Mouse (Mus musculus) stomach, embryonic 15.5 days (tissue): ENCODE data around the gene Abcg5. TPM values are rescaled to one million over a fixed set of nuclear protein-coding genes. Genes with fewer than 3 reads are reported as not detected.
A peak's percentile ranks its signal among the peaks of the same experiment; 100 is the strongest.

Experiments
- ATAC-seq: fragments of 200-750 bp; cut with Nextera tagmentation; 2 replicates; pipeline ENCODE4 v1.8.0; 2017; ENCODE audit warnings: low read depth, moderate number of reproducible peaks, moderate TSS enrichment; ENCODE audit not compliant: insufficient read depth, low FRiP score
- H3K27ac ChIP-seq: fragments of 300-500 bp; sonication (generic); 2 replicates; pipeline ENCODE4 v1.5.1; 2015; ENCODE audit warnings: mild to moderate bottlenecking, inconsistent platforms
- H3K27me3 ChIP-seq: fragments of 300-500 bp; sonication (generic); replicated peaks from 2 replicates; pipeline ENCODE4 v1.6.1; 2015; ENCODE audit warnings: inconsistent platforms
- H3K36me3 ChIP-seq: fragments of 300-500 bp; sonication (generic); 2 replicates; pipeline ENCODE4 v1.6.1; 2015; ENCODE audit warnings: inconsistent platforms
- H3K4me1 ChIP-seq: fragments of 300-500 bp; sonication (generic); 2 replicates; pipeline ENCODE4 v1.6.1; 2015; ENCODE audit warnings: inconsistent platforms
- H3K4me2 ChIP-seq: fragments of 300-500 bp; sonication (generic); 2 replicates; pipeline ENCODE4 v1.6.1; 2015; ENCODE audit warnings: mild to moderate bottlenecking, inconsistent platforms
- H3K4me3 ChIP-seq: fragments of 300-500 bp; sonication (generic); replicated peaks from 2 replicates; pipeline ENCODE4 v1.5.1; 2015; ENCODE audit warnings: inconsistent platforms
- H3K9ac ChIP-seq: fragments of 300-500 bp; sonication (generic); 2 replicates; pipeline ENCODE4 v1.6.1; 2015; ENCODE audit warnings: inconsistent platforms
- H3K9me3 ChIP-seq: fragments of 300-500 bp; sonication (generic); 2 replicates; pipeline ENCODE4 v1.6.1; 2016; ENCODE audit warnings: inconsistent platforms
- WGBS: fragments of 180-500 bp; shearing (Covaris S2); methylation state at CpG from one replicate; pipeline ENCODE4 v1.1.7; 2015; 5-methylcytosine and 5-hydroxymethylcytosine counted together
- polyA plus RNA-seq: library from polyadenylated mRNA; unstranded; fragments of >200 nt; fragmentation: Nextera tagmentation; extraction: Ambion mirVana; gene quantifications from 2 replicates; pipeline ENCODE4 v1.2.1, GENCODE M21; 2015

Abcg5 gene
- polyA plus RNA-seq, 1 experiment from 2014 or later = 0.90 TPM

GRCm38 (mm10) chr17:84621209-84621608 is 61.6 kb downstream of the Abcg5 start:
- no peak overlapping the region for H3K4me3 ChIP-seq
- H3K4me2 ChIP-seq = no peak overlapping the region
- no peaks in the 10 kb centered on the region for H3K27me3 ChIP-seq
- H3K27ac ChIP-seq = no peak overlapping the region
- ATAC-seq = no peak
- H3K9me3 ChIP-seq = no peaks in the 10 kb centered on the region
- H3K4me1 ChIP-seq = no peaks in the 10 kb centered on the region; the same call in 1 of the 2 replicates
- 86% methylated on average over 6 of the region's 6 CpGs for WGBS
- H3K36me3 ChIP-seq = no peaks in the 10 kb centered on the region
- no peak overlapping the region for H3K9ac ChIP-seq

- Histone ChIP-seq H3K4me1 (no peaks in the 10 kb centered on the region; the same call in 1 of the 2 replicates), H3K4me2 (no peak overlapping the region), H3K27ac (peak overlapping the region; percentile 77; the same call in 1 of the 2 replicates), H3K27me3 (no peaks in the 10 kb centered on the region), H3K9ac (no peak overlapping the region), H3K4me3 (no peak overlapping the region), H3K9me3 (no peaks in the 10 kb centered on the region), H3K36me3 (no peaks in the 10 kb centered on the region)
- 88% methylated on average over 6 of the region's 6 CpGs for WGBS
- ATAC-seq = no peak
These were observed 62.2 kb downstream of the Abcg5 start for GRCm38 (mm10) chr17:84620610-84621009.

- Histone ChIP-seq H3K27ac (peak overlapping the region; percentile 77), H3K4me2 (no peak overlapping the region), H3K27me3 (no peaks in the 10 kb centered on the region), H3K4me3 (no peak overlapping the region), H3K9me3 (no peaks in the 10 kb centered on the region), H3K36me3 (no peaks in the 10 kb centered on the region), H3K9ac (no peak overlapping the region), H3K4me1 (no peaks in the 10 kb centered on the region; the same call in 1 of the 2 replicates)
- ATAC-seq = no peak; the same call in 1 of the 2 replicates
- 44% methylated on average over 3 of the region's 3 CpGs for WGBS
These were observed 62.7 kb downstream of the Abcg5 start for GRCm38 (mm10) chr17:84620076-84620475.

GRCm38 (mm10) chr17:84619112-84619511 is 63.7 kb downstream of the Abcg5 start:
- WGBS = 80% methylated on average over 7 of the region's 7 CpGs
- Histone ChIP-seq H3K9me3 (no peaks in the 10 kb centered on the region), H3K36me3 (peaks cover 3% of the 10 kb centered on the region; the same call in 1 of the 2 replicates), H3K27ac (peak overlapping the region; percentile 77; the same call in 1 of the 2 replicates), H3K9ac (no peak overlapping the region), H3K4me3 (no peak overlapping the region), H3K27me3 (no peaks in the 10 kb centered on the region), H3K4me2 (no peak overlapping the region), H3K4me1 (no peaks in the 10 kb centered on the region; the same call in 1 of the 2 replicates)
- no peak for ATAC-seq

GRCm38 (mm10) chr17:84617953-84618352 is 64.9 kb downstream of the Abcg5 start:
- H3K27ac ChIP-seq = no peak overlapping the region
- WGBS = 95% methylated on average over 6 of the region's 6 CpGs
- H3K4me3 ChIP-seq = no peak overlapping the region
- no peak overlapping the region for H3K4me2 ChIP-seq
- no peaks in the 10 kb centered on the region; the same call in 1 of the 2 replicates for H3K4me1 ChIP-seq
- H3K9me3 ChIP-seq = 0 out of 2 replicates have a peak, but pooled peaks cover 3% of the 10 kb centered on the region
- no peak overlapping the region for H3K9ac ChIP-seq
- H3K36me3 ChIP-seq = peaks cover 12% of the 10 kb centered on the region
- ATAC-seq = no peak
- no peaks in the 10 kb centered on the region for H3K27me3 ChIP-seq

GRCm38 (mm10) chr17:84616526-84617074 is 66.2 kb downstream of the Abcg5 start:
- Histone ChIP-seq H3K27ac (no peak overlapping the region), H3K27me3 (no peaks in the 10 kb centered on the region), H3K4me3 (no peak overlapping the region), H3K36me3 (peaks cover 12% of the 10 kb centered on the region), H3K4me1 (no peaks in the 10 kb centered on the region; the same call in 1 of the 2 replicates), H3K9me3 (0 out of 2 replicates have a peak, but pooled peaks cover 3% of the 10 kb centered on the region), H3K9ac (no peak overlapping the region), H3K4me2 (no peak overlapping the region)
- ATAC-seq = no peak
- 78% methylated on average over 6 of the region's 6 CpGs for whole genome bisulfite sequencing

- no peak overlapping the region for H3K4me3 ChIP-seq
- no peak overlapping the region for H3K9ac ChIP-seq
- 0 out of 2 replicates have a peak, but pooled peaks cover 3% of the 10 kb centered on the region for H3K9me3 ChIP-seq
- H3K27ac ChIP-seq = no peak overlapping the region
- 80% methylated on average over 11 of the region's 11 CpGs for WGBS
- no peak overlapping the region for H3K4me2 ChIP-seq
- no peak for ATAC-seq
- H3K36me3 ChIP-seq = peaks cover 12% of the 10 kb centered on the region
- H3K4me1 ChIP-seq = no peaks in the 10 kb centered on the region; the same call in 1 of the 2 replicates
- H3K27me3 ChIP-seq = no peaks in the 10 kb centered on the region
These were observed 67.0 kb downstream of the Abcg5 start for GRCm38 (mm10) chr17:84615811-84616210.

GRCm38 (mm10) chr17:84611971-84612370 is 70.8 kb downstream of the Abcg5 start:
- H3K4me3 ChIP-seq = no peak overlapping the region
- H3K27ac ChIP-seq = no peak overlapping the region
- H3K27me3 ChIP-seq = no peaks in the 10 kb centered on the region
- no peak overlapping the region for H3K9ac ChIP-seq
- H3K36me3 ChIP-seq = peaks cover 16% of the 10 kb centered on the region
- 0 out of 2 replicates have a peak, but pooled peaks cover 3% of the 10 kb centered on the region for H3K9me3 ChIP-seq
- ATAC-seq = no peak
- H3K4me2 ChIP-seq = no peak overlapping the region
- WGBS = 61% methylated on average over 7 of the region's 7 CpGs
- H3K4me1 ChIP-seq = no peaks in the 10 kb centered on the region

GRCm38 (mm10) chr17:84611500-84611899 is 71.3 kb downstream of the Abcg5 start:
- no peak for ATAC-seq
- Histone ChIP-seq H3K4me2 (no peak overlapping the region), H3K9me3 (0 out of 2 replicates have a peak, but pooled peaks cover 3% of the 10 kb centered on the region), H3K27me3 (no peaks in the 10 kb centered on the region), H3K27ac (no peak overlapping the region), H3K4me1 (no peaks in the 10 kb centered on the region), H3K9ac (no peak overlapping the region), H3K4me3 (no peak overlapping the region), H3K36me3 (peaks cover 16% of the 10 kb centered on the region)
- WGBS = 70% methylated on average over 9 of the region's 9 CpGs

- ATAC-seq = no peak
- H3K9ac ChIP-seq = no peak overlapping the region
- H3K27me3 ChIP-seq = no peaks in the 10 kb centered on the region
- no peak overlapping the region for H3K27ac ChIP-seq
- H3K9me3 ChIP-seq = 0 out of 2 replicates have a peak, but pooled peaks cover 1% of the 10 kb centered on the region
- no peaks in the 10 kb centered on the region for H3K4me1 ChIP-seq
- WGBS = 78% methylated on average over 4 of the region's 4 CpGs
- no peak overlapping the region for H3K4me2 ChIP-seq
- H3K4me3 ChIP-seq = no peak overlapping the region
- H3K36me3 ChIP-seq = peaks cover 8% of the 10 kb centered on the region
These were observed 74.2 kb downstream of the Abcg5 start for GRCm38 (mm10) chr17:84608606-84609005.
